Mouse (Mus musculus): ENCODE results near the gene Prpf6.

Gene Prpf6

DNA sequence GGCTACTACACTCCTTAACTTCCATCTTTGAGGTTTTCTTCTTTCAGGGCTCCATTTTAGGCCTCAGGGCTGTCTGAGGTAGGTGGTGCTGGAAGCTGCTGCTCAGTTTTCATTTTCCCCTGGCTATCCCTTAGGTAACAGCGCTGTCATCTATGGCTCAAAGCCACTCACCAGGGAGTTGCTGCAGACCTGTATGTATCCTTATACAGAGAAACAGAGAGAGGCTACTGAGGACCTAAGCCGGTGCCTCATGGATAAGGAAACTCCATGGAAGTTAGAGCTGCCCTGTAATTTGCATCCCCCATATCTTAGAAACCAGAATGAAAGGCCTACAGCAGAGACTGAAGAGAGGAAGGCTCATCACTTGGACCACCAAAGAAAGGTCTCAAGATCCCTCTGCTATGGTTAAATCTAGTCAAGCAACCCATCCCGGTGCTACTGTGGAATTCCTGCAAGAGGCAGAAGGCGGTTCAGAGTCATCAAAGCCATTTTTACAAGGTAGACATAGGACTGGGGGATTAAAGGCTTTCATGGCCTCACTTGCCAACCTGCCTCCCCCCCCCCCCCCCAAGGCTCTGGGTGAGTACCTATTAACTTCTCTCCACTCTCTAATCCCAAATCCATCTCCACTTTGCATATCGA lies 11.4 kb upstream of the Prpf6 start:
- DNase-seq, result peak in 1 of 2 experiments; percentile 5

- DNase-seq, result peak; percentile 85 to 86
Observed at GRCm38 (mm10) chr2:181581016-181581401, 10.7 kb upstream of the Prpf6 start.

DNA sequence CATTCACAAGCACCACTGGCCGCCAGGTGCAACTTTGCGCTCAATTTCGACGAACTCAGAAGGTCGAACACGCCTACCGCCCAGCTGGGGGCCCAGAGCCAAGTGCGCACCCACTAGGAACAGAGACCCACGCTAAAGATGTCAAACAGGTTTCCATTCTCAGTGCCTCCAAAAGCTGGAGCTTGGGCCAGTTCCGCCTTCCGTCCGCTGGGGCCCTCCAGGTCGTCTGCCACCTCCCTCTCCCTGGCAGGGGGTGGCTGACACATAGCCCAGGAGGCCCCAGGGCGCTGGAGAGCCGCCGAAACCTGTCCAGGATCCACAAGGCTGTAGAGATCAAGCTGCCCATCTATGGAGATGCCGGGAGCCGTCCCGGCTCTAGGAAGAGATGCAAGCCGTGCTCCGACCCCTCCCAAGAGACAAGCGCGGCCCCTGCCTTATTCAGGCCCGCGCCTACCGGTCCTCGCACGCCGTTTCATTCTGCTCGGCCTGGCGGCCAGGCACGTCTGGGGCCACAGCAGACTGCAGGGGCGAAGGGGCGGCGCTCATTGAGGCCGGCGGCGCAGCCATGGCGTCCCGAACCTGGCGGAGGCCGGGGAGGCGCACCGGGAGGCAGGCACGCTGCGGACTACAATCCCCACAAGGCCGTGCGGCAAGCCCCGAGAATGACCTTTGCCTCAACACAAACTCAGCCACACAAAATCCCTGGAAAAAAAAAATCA lies 10.1 kb upstream of the Prpf6 start:
- DNase-seq, result peak; percentile 91 to 93

DNA sequence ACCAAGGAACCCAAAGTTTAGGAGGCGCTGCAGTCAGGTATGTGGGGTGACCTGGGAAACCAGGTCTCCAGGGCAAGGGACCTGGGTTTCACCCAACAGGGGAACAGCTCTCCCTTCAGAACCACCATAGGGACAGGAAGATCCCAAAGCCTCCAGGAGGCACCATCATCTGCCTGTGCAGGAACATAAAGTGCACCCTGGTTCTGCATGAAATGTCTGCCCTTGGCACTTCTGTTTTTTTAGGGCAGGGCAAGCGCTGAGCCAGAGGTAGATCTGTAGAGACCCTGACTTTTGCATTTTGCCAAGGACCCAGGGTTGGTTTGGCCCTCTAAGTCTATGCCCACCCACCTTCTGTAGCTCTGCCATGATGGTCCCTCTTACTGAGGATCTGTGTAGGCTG lies 9.3 kb upstream of the Prpf6 start:
- no peak for DNase-seq

GRCm38 (mm10) chr2:181582939-181583338 lies 8.7 kb upstream of the Prpf6 start:
- DNase-seq, result peak in 1 of 2 experiments; percentile 7

GRCm38 (mm10) chr2:181583460-181584257 lies 8.0 kb upstream of the Prpf6 start:
- DNase-seq, result no peak

DNA sequence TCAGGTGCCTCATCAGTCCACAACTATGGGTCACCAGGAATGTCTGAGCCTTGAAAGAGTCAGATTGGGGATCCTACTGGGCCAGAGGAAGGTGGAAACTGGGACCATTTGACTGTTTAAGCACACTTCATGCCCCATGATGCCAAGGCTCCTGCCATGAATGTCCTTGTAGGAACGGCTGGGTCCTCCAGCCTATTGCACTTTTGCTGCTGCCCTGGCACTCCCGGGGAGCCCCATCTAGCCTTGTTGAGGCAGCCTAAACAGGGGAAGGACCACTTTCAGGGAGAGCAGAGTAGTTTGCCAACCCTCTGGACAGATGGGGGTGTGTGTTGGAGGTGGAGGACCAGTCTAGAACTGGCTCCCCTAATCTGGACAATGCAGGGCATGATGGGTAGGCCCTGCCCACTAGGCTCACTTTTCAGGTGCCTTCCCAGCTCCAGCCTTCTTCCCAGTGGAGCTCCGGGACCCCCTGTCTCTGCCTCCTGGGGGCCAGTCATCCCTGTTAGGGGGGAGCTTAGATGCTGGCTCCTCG lies 7.2 kb upstream of the Prpf6 start, which contains the start of gene Uckl1:
Uckl1 (minus strand) TSS at position 482 of the 532 bp plus-strand sequence.
- peak in 1 of 2 experiments; percentile 6 for DNase-seq

- DNase-seq, result no peak
Observed at GRCm38 (mm10) chr2:181585506-181585905, 6.2 kb upstream of the Prpf6 start.

GRCm38 (mm10) chr2:181586124-181586523 lies 5.5 kb upstream of the Prpf6 start:
- no peak for DNase-seq

DNA sequence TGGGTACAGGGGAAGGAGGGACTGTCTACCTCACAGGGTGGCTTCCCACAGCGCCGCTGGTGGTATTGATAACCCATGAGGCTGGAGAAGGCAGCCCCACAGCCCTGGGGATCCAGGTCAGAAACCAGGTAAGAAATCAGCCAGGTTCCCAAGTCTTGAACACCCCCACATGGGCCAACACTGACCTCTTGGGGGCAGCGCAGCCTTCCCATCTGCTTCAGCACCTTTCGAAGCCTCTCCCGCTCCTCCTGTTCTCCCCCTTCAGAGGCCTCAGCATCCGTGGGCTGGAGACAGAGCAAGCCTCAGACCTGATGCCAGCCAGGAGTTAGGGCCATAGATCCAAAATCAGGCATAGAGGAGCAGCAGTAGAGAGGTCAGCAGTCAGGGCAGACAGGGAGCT lies 3.9 kb upstream of the Prpf6 start:
- DNase-seq, result peak in 1 of 2 experiments; percentile 31

DNA sequence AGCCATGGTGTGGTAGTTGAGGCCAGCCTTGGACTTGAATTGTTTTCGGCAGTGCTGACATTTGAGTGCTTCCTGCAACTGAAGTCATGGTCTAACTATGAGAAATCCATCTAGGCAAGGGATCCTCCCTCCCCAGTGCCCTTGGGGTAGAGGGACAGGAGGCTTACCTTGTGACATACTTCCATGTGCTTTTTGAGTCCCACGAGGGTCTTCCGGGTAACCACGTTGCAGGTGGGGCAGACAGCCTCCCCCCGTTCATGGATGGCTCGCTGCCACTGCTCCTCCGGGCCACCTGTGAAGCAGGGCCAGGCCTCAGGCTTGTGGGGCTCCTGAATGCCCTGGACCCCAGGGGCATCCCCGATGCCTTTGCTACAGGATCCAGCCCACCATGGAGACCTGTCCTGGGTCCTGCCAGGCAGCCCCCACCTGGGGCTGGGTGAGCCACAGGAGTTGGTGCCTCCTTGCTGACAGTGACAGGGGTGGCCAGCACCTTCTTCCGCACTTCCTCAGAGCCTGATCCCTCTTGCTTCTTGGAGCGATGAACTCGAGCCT lies 3.4 kb upstream of the Prpf6 start:
- peak in 1 of 2 experiments; percentile 29 for DNase-seq

- peak; percentile 40 to 59 for DNase-seq
Observed at GRCm38 (mm10) chr2:181589011-181589731, 2.5 kb upstream of the Prpf6 start.

- DNase-seq, result no peak
Observed at GRCm38 (mm10) chr2:181589732-181590105, 1.9 kb upstream of the Prpf6 start.

- no peak for DNase-seq
Observed at GRCm38 (mm10) chr2:181590471-181590870, 1.2 kb upstream of the Prpf6 start.

DNA sequence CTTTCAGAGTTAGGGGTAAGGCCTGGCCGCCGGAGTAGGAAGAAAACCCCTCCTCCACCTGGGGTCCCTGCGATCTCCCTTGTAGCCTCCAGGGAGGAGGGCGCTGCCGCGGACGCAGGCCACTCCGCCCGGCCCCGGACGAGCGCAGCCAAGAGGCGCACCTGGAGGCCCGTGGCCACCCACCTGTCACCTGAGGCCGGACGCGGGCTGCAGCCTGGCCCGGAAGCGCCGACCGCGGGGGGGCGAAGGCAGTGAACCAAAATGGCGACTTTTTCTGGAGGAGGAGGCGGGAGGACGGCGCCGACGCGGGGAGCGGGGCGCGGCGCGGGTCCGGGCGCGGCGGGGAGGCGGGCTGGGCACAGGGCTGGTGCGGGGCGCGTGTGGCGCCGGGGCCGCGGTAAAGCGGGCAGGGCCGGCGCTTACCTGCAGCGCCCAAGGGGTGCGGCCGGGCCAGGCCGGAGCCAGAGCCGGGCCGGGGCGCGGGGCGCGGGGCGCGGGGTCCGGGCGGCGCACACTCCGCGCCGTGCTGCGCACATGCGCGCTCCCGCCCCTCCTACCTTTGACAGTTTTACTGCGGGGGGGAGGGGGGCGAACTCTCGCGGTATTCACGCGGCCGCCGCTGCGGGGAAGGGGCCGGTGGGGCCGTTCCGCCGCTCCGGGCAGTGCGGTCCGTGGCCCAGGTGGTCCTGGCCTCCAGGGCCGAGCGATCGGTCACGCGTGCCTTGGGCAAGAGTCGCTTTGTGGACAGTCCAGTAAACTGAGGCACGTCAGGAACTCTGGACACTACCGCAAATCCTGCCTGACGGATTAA lies 768 bp downstream of the Prpf6 start, which contains the start of gene Zfp512b:
Zfp512b (minus strand) TSS at position 573 of the 811 bp plus-strand sequence.
- peak; percentile 91 to 92 for DNase-seq

DNA sequence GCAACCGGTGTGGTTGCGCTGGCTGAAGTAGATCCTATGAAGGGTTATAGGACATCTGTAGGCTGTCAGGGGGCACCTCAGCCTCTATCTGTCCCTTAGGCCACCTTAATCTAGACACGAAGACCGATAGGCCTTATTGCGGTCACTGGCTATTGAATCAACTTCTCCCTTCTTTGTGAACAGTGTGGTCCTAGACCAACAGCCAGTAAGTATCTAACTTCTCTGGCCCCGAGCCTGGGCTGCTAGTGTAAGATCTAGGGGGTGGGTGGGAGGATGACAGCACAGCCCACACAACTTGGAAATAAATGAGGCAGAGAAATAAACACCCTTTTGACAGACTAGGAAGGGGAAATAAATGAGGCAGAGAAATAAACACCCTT lies 1.4 kb downstream of the Prpf6 start:
- no peak for DNase-seq

DNA sequence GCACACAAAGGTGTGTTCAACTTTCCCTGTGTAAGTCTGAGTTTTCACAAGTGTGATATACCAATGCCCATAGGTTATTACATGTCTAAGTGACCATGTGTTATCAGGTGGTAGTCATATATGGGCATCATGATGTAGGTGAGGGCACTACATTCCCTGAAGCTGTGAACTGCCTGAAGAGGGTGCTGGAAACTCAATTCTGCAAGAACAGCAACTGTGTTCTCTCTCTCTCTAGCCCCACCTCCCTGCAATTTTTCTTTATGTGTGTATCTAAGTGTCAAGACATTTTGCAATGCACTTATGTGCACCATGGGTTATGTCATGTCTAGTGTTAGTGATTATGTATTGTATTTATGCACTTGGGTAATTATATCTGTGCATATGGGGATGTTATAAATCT lies 2.3 kb downstream of the Prpf6 start:
- DNase-seq, result no peak

- DNase-seq, result peak; percentile 62 to 81
Observed at GRCm38 (mm10) chr2:181594946-181595696, 3.5 kb downstream of the Prpf6 start.

DNA sequence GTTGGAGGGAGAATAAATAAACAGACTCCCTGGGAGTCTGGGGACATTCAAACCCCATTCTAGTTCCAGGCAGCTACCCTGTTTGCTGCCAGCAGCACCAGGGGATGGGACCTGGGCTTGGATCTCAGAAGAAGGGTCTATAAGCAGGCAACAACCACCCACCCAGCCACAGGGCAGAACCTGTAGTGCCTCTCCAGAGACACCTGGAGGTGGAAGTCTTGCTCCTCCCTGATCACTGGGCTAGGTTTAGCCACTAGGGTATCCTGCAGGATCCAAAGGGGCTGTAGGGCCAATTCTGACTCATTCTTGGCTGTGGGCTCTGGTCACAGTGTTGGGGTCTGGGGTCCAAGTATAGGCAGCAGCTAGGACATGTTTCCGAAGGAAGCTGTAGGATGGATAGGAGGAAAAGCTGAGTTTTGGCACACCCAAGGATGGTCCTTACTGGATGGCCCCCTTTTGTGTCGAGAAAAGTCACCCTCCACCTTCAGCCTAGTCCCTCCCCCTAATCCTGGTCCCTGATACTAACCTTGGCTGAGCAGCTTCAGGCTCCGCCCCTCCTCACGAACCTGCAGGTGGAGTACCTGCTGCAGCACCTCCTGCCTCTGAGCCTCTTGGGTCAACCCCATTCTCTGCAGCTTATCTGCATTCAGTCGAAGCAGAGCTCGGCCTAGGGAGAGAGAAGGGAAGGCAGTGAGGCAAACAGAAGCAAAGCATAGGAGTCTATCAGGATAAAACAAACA lies 4.7 kb downstream of the Prpf6 start:
- peak; percentile 18 to 25 for DNase-seq
